Mouse (Mus musculus) heart, embryonic 16.5 days (tissue): ENCODE data around the gene Ccdc174. TPM values are rescaled to one million over a fixed set of nuclear protein-coding genes. Genes with fewer than 3 reads are reported as not detected.

Experiments
- ATAC-seq: fragments of 200-750 bp; cut with Nextera tagmentation; replicated peaks from 2 replicates; pipeline ENCODE4 v1.8.0; 2017; ENCODE audit warnings: moderate number of reproducible peaks; ENCODE audit not compliant: insufficient read depth, low FRiP score; ENCODE audit errors: extremely low read depth
- H3K27ac ChIP-seq: fragments of 300-500 bp; sonication (generic); 2 replicates; pipeline ENCODE4 v1.5.1; 2014; ENCODE audit warnings: mild to moderate bottlenecking, low read length, control low read depth, moderate library complexity
- H3K27me3 ChIP-seq: fragments of 300-500 bp; sonication (generic); 2 replicates; pipeline ENCODE4 v1.6.1; 2014; ENCODE audit warnings: low read length, mixed read lengths; ENCODE audit not compliant: control insufficient read depth, insufficient read depth
- H3K36me3 ChIP-seq: fragments of 300-500 bp; sonication (generic); 2 replicates; pipeline ENCODE4 v1.6.1; 2014; ENCODE audit not compliant: control insufficient read depth, insufficient read depth
- H3K4me1 ChIP-seq: fragments of 300-500 bp; sonication (generic); 2 replicates; pipeline ENCODE4 v1.6.1; 2014; ENCODE audit warnings: low read length, mixed read lengths; ENCODE audit not compliant: control insufficient read depth, insufficient read depth
- H3K4me2 ChIP-seq: fragments of 300-500 bp; sonication (generic); 2 replicates; pipeline ENCODE4 v1.6.1; 2014; ENCODE audit warnings: low read depth, mild to moderate bottlenecking, control low read depth, low read length
- H3K4me3 ChIP-seq: fragments of 300-500 bp; sonication (generic); 2 replicates; pipeline ENCODE4 v1.5.1; 2014; ENCODE audit warnings: mild to moderate bottlenecking, control low read depth, low read length
- H3K9ac ChIP-seq: fragments of 300-500 bp; sonication (generic); 2 replicates; pipeline ENCODE4 v1.6.1; 2014; ENCODE audit warnings: low read length, control low read depth
- H3K9me3 ChIP-seq: fragments of 300-500 bp; sonication (generic); replicated peaks from 2 replicates; pipeline ENCODE4 v1.6.1; 2016; ENCODE audit warnings: low read length; ENCODE audit not compliant: control insufficient read depth
- WGBS: fragments of 180-500 bp; shearing (Covaris S2); extraction: QIAGEN DNeasy Blood & Tissue Kit; methylation state at CpG from one replicate; pipeline ENCODE4 v1.1.7; 2014; 5-methylcytosine and 5-hydroxymethylcytosine counted together
- polyA plus RNA-seq: library from polyadenylated mRNA; unstranded; fragments of >200 nt; fragmentation: Nextera tagmentation; extraction: Ambion mirVana; gene quantifications from 2 replicates; pipeline ENCODE4 v1.2.1, GENCODE M21; 2015

Gene Ccdc174
- polyA plus RNA-seq, 1 experiment from 2014 or later: 25.5 TPM

DNA sequence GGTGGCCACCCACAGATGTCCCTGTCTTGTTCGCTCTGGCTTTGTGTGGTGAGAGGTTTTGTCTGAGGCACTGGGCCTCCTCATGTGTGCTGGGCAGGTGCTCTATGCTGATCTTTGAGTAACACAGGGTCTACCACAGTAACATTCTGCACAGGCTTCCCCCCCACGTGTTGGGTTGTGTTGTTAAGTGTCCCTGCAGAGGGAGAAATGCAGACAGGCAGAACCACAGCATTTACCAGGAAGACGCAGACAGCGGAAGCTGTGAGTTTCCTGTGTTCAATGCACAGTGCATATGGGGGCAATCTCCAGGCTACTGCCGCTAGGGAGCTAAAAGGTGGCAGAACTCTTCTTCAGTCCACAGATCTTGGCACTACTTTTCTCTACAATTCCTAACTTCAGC, 13.3 kb upstream of the Ccdc174 start:
- H3K4me2 ChIP-seq: no peak overlapping the region
- H3K4me3 ChIP-seq: no peak overlapping the region
- WGBS: 64% methylated on average over 5 of the region's 5 CpGs
- no peaks in the 10 kb centered on the region for H3K36me3 ChIP-seq
- H3K9ac ChIP-seq: no peak overlapping the region
- H3K27me3 ChIP-seq: 0 out of 2 replicates have a peak, but pooled peaks cover 2% of the 10 kb centered on the region
- ATAC-seq: peak; percentile 52
- peaks cover 2% of the 10 kb centered on the region for H3K9me3 ChIP-seq
- H3K27ac ChIP-seq: no peak overlapping the region; the same call in 1 of the 2 replicates
- H3K4me1 ChIP-seq: no peaks in the 10 kb centered on the region

DNA sequence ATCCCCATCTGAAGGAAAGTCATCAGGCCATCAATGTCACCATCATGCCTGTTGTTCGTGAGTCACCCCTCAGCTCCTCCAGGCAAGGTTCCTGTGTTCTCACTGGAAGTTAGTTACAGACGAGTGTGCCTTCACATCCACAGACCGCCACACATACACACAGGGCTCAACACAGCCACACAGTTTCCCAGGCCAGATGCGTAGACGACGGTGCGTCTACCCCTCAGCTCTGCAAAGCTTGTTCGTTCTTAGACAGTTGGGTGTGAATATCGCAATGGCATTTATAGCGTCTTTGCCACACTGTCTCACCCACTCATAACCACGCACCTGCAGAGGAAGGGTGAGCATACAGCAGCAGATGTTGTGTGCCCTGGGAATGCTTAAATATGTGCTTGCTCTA, 12.3 kb upstream of the Ccdc174 start:
- Histone ChIP-seq H3K4me3 (no peak overlapping the region), H3K36me3 (no peaks in the 10 kb centered on the region), H3K9me3 (no peaks in the 10 kb centered on the region), H3K27me3 (peaks cover 2% of the 10 kb centered on the region; the same call in 1 of the 2 replicates), H3K27ac (no peak overlapping the region), H3K4me2 (no peak overlapping the region), H3K9ac (no peak overlapping the region), H3K4me1 (no peaks in the 10 kb centered on the region)
- no peak for ATAC-seq
- WGBS: 82% methylated on average over 11 of the region's 11 CpGs

DNA sequence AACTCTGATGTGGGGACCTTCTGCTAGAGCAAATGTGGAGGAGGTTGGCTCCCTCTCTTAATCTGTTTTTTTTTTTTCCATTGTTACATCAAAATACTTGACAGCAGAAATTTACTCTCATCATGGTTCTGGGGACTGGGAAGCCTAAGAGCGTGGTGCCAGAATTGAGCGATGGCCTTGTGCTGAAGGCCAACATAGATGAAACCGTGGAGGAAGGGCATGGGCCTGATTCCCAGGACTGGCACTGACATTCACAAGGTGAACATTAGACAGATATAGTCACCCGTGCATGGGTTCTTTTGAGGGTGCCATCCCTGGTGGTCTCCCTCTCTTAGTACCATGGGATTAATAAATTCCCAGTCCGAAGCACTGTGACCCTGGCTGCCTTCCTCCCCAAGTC, 9.8 kb upstream of the Ccdc174 start:
- Histone ChIP-seq H3K4me3 (no peak overlapping the region), H3K9me3 (no peaks in the 10 kb centered on the region), H3K4me2 (no peak overlapping the region), H3K27ac (no peak overlapping the region), H3K27me3 (no peaks in the 10 kb centered on the region; the same call in 1 of the 2 replicates), H3K36me3 (no peaks in the 10 kb centered on the region), H3K9ac (no peak overlapping the region), H3K4me1 (no peaks in the 10 kb centered on the region)
- 85% methylated on average over 5 of the region's 5 CpGs for WGBS
- ATAC-seq: no peak

- Histone ChIP-seq H3K4me2 (no peak overlapping the region), H3K9ac (no peak overlapping the region), H3K27ac (no peak overlapping the region), H3K4me3 (no peak overlapping the region), H3K27me3 (no peaks in the 10 kb centered on the region; the same call in 1 of the 2 replicates), H3K4me1 (peaks cover 3% of the 10 kb centered on the region; the same call in 1 of the 2 replicates), H3K9me3 (no peaks in the 10 kb centered on the region), H3K36me3 (no peaks in the 10 kb centered on the region)
- no peak for ATAC-seq
- 47% methylated on average over 2 of the region's 2 CpGs for WGBS
Measured at GRCm38 (mm10) chr6:91872781-91873180, 5.1 kb upstream of the Ccdc174 start.

DNA sequence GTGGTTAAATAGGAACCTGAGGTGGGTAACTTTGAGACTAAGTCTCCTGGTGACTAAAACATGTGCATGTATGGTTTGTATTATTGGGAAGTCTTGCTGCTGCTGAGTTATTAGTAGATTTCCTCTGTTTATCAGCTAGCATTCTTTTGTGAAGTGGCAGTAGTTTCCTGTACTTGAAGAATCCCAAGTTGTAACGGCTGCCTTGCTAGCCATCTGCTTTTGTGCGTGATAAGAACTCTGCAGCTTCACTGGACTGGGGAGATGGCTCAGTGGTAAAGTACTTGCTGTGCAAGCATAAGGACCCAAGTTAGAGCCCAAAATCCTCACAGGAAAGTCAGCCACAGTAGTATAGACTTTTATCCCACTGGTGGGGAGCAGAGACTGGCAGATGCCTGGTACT, 6.0 kb downstream of the Ccdc174 start:
- 37% methylated on average over 2 of the region's 2 CpGs for WGBS
- Histone ChIP-seq H3K4me3 (no peak overlapping the region), H3K27me3 (no peaks in the 10 kb centered on the region), H3K36me3 (peaks cover 45% of the 10 kb centered on the region), H3K9ac (no peak overlapping the region), H3K9me3 (no peaks in the 10 kb centered on the region), H3K27ac (no peak overlapping the region), H3K4me2 (no peak overlapping the region), H3K4me1 (peaks cover 3% of the 10 kb centered on the region)
- no peak for ATAC-seq

DNA sequence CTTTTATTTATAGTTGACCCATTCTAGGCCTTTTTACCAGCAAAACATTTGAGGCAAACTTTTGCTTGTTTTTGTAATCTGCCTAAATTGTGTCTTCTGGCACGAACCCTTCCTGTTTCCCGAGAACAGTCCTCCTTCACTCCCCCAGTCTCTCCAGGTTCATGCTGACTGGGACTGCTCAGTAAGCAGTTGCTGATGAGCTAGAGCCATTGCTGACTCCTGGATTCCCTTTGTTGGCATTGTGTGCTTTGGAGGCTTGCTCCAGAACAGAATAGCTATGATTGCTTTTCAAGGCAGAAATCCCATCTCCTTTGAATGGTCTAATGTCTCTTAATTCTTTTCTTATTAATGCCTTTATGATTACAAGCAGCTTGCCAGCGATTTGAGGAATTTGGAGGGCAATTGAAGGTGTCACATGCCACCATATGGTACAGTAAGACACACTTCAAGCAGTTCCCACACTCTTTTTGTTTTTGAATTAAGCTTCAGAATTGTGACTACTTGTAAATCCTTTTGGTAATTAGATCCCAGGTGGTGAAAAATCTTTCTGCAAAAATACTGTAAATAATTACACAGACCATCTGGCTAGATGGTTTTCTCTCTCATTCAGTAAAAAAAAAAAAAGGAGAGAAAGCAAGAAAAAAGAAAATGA, 11.5 kb downstream of the Ccdc174 start:
- H3K9me3 ChIP-seq: no peaks in the 10 kb centered on the region

DNA sequence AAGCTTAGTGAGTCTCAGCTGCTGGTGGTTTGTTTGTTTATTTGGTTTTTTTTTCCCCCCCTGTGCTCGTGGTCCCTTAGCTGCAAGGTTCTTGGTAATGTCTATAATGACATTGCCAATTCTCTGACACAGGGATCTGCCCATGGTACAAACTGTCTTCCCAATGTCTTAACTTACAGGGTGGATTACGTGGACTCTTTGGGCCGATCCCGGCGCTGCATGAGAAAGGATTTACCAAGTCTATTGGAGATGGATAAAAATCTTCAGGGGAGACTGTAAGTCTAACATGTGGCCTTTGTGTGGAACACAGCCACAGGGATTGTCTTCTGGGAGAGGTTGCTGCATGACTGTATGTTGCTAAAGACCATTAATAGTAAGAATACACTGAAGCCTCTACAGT, 12.8 kb downstream of the Ccdc174 start:
- no peak overlapping the region for H3K9ac ChIP-seq
- H3K4me3 ChIP-seq: no peak overlapping the region
- 90% methylated on average over 5 of the region's 5 CpGs for WGBS
- H3K27me3 ChIP-seq: no peaks in the 10 kb centered on the region
- H3K9me3 ChIP-seq: no peaks in the 10 kb centered on the region
- no peak overlapping the region for H3K27ac ChIP-seq
- ATAC-seq: no peak
- no peaks in the 10 kb centered on the region for H3K4me1 ChIP-seq
- H3K36me3 ChIP-seq: peaks cover 71% of the 10 kb centered on the region
- no peak overlapping the region for H3K4me2 ChIP-seq

More for the DNA sequence above, 11.5 kb downstream of the Ccdc174 start:
- 78% methylated on average over 3 of the region's 3 CpGs for WGBS
- Histone ChIP-seq H3K4me1 (no peaks in the 10 kb centered on the region), H3K9ac (no peak overlapping the region), H3K36me3 (peaks cover 64% of the 10 kb centered on the region), H3K27ac (no peak overlapping the region), H3K4me3 (no peak overlapping the region), H3K27me3 (no peaks in the 10 kb centered on the region), H3K4me2 (no peak overlapping the region)
- ATAC-seq: no peak

DNA sequence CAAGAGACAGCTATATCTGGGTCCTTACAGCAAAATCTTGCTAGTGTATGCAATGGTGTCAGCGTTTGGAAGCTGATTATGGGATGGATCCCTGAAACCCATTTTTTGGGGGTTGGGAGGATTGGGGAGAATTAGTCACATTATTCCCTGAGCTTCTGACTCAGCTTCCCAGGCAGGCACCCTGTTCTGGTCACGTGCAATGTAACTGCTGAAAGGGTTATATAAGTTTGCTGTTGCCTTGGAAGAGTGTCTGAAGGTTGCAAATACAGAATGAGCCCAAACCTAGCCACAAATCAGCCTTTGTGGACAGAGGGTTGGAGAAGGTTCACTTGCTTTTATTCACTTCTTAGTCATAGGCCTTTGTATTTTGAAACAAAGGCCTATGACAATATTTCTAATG, 13.9 kb downstream of the Ccdc174 start:
- Histone ChIP-seq H3K4me3 (no peak overlapping the region), H3K36me3 (peaks cover 67% of the 10 kb centered on the region), H3K4me1 (no peaks in the 10 kb centered on the region), H3K4me2 (no peak overlapping the region), H3K9me3 (no peaks in the 10 kb centered on the region), H3K9ac (no peak overlapping the region), H3K27ac (no peak overlapping the region), H3K27me3 (no peaks in the 10 kb centered on the region)
- ATAC-seq: no peak
- WGBS: 93% methylated on average over 2 of the region's 2 CpGs

GRCm38 (mm10) chr6:91896783-91897182, 18.9 kb downstream of the Ccdc174 start:
- Histone ChIP-seq H3K9me3 (no peaks in the 10 kb centered on the region), H3K4me2 (no peak overlapping the region), H3K9ac (no peak overlapping the region), H3K27me3 (no peaks in the 10 kb centered on the region), H3K36me3 (peaks cover 69% of the 10 kb centered on the region), H3K4me1 (0 out of 2 replicates have a peak, but pooled peaks cover 2% of the 10 kb centered on the region), H3K27ac (no peak overlapping the region), H3K4me3 (no peak overlapping the region)
- 89% methylated on average over 3 of the region's 3 CpGs for WGBS
- ATAC-seq: no peak
